Mouse (Mus musculus): ENCODE measurements around the gene Fgd2. TPM values are rescaled to one million over a fixed set of nuclear protein-coding genes. Genes with fewer than 3 reads are reported as not detected.
"Not testable (repeated sequence)": the region's sequence is repeated elsewhere in the genome, so short reads cannot be mapped to it uniquely, and the experiment has no call there.

Gene Fgd2
- polyA plus RNA-seq, 1 experiment from 2014 or later = 2.4 TPM

DNA sequence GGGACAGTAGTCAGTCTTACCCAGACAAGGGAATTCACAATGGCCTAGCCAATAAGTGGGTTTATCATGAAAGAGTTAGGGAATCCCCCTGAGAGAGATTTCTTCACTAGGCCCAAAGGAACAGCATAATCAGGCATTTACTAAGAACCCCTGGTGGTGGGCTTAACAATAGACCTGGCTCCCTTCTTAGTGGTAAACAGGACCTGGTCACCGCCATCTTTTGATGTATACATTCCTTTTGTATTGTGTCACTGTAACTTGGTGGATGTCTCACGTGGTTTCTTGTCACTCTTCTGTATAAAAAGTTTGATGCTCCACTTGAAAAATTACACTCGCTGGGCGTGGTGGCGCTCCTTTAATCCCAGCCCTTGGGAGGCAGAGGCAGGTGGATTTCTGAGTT is 9.7 kb upstream of the Fgd2 start:
- DNase-seq (ENCODE audit: low spot score); H3K36me3 ChIP-seq (ENCODE audit: control insufficient read depth, insufficient read depth, low read length); H3K4me3 ChIP-seq (ENCODE audit: low read depth, low read length); H3K4me2 ChIP-seq (ENCODE audit: low read depth, low read length, severe bottlenecking); ATAC-seq (replicated peaks; ENCODE audit: low FRiP score); H3K27me3 ChIP-seq (ENCODE audit: control insufficient read depth, insufficient read depth, low read length); H3K27ac ChIP-seq (ENCODE audit: low read depth, low read length); H3K9ac ChIP-seq (ENCODE audit: low read length); H3K9me3 ChIP-seq (ENCODE audit: control insufficient read depth, low read length): not testable (repeated sequence)
- WGBS = 66% methylated on average over 5 of the region's 5 CpGs
- H3K4me1 ChIP-seq (replicated peaks; ENCODE audit: control insufficient read depth, insufficient read depth, low read length) = peaks cover 20% of the 10 kb centered on the region

DNA sequence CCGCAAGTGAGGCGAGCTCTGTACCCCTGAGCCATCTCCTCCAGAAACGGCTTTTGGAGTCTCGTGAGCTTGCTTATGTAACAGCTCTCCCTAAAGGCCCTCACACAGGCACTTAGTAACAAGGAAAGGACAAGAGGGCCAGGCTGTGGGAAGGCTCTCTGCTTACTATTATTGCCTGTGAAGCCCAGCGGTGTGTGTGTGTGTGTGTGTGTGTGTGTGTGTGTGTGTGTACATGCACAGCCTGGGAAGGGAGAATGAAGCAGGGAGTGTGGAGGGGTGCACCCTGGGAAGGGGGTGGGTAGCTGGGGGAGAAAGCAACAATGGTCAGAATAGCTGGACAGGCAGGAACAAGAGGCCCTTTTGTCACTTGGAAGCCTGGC is 5.3 kb upstream of the Fgd2 start:
- peak overlapping the region; percentile 0; the same call in 1 of the 2 replicates for H3K4me3 ChIP-seq (ENCODE audit: low read depth, low read length)
- ATAC-seq (replicated peaks; ENCODE audit: low FRiP score) = peak; percentile 70
- H3K27ac ChIP-seq (ENCODE audit: low read depth, low read length) = peak overlapping the region; percentile 99
- H3K9ac ChIP-seq (ENCODE audit: low read length) = peak overlapping the region; percentile 66
- H3K9me3 ChIP-seq (ENCODE audit: control insufficient read depth, low read length) = no peaks in the 10 kb centered on the region
- no peaks in the 10 kb centered on the region for H3K27me3 ChIP-seq (ENCODE audit: control insufficient read depth, insufficient read depth, low read length)
- H3K36me3 ChIP-seq (ENCODE audit: control insufficient read depth, insufficient read depth, low read length) = no peaks in the 10 kb centered on the region
- 19% methylated on average over 5 of the region's 5 CpGs for WGBS
- peak overlapping the region; percentile 51 for H3K4me2 ChIP-seq (ENCODE audit: low read depth, low read length, severe bottlenecking)
- peaks cover 21% of the 10 kb centered on the region for H3K4me1 ChIP-seq (replicated peaks; ENCODE audit: control insufficient read depth, insufficient read depth, low read length)
- peak; percentile 85 for DNase-seq (ENCODE audit: low spot score)

DNA sequence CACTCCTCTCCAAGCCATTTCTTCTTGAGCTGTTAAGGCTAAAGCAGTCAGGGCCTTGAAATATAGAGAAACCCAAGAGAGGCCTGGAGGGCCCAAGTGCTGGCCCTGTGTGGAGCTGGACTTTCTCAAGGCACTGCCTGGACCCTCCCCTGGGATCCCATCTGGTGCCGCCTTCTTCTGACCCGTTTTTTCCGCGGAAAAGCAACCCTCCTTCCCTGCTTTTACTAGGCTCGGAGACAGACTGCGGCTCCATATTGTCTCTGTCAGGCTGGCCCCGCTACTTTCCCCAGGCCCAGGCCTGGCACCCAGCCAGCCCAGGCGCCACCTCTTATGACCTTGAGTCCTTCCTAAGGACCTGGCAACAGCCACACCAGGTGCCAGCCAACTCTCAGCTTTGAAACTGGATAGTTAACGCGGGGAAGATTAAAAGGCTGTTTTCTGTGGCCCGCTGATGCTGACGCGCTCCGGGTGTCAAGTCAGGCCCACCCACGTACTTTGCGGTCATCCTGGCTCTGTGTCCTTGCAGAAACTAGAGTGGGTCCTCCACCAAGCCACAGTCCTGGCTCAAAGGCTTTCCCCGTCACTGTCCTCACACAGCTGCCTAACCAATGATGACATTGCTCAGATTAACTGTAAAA is 4.8 kb upstream of the Fgd2 start:
- Histone ChIP-seq H3K9me3 (ENCODE audit: control insufficient read depth, low read length) (no peaks in the 10 kb centered on the region), H3K27me3 (ENCODE audit: control insufficient read depth, insufficient read depth, low read length) (no peaks in the 10 kb centered on the region), H3K4me1 (replicated peaks; ENCODE audit: control insufficient read depth, insufficient read depth, low read length) (peaks cover 21% of the 10 kb centered on the region), H3K27ac (ENCODE audit: low read depth, low read length) (peak overlapping the region; percentile 99), H3K4me2 (ENCODE audit: low read depth, low read length, severe bottlenecking) (peak overlapping the region; percentile 51), H3K36me3 (ENCODE audit: control insufficient read depth, insufficient read depth, low read length) (no peaks in the 10 kb centered on the region), H3K4me3 (ENCODE audit: low read depth, low read length) (peak overlapping the region; percentile 26), H3K9ac (ENCODE audit: low read length) (peak overlapping the region; percentile 66)
- DNase-seq (ENCODE audit: low spot score) = peak; percentile 77
- 18% methylated on average over 17 of the region's 17 CpGs for WGBS
- peak; percentile 59 for ATAC-seq (replicated peaks; ENCODE audit: low FRiP score)

DNA sequence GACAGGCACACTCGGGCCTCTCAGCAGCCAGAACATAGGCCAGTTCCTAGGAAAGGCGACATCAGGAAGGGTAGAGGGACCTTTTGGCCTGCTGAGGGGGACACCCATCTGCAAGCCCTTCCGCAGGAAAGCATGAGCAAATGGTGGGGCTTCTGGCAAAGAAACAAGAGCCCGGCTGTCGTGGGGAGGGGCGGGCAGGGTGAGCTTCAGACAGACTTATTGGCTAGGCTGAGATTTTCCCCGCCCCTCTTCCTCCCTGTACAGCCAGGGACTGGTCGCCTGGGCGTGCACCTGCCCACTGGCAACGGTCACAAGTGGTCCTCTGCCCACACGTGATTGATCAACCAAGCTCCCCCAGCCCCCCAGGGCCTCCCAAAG is 4.2 kb upstream of the Fgd2 start:
- H3K36me3 ChIP-seq (ENCODE audit: control insufficient read depth, insufficient read depth, low read length) = no peaks in the 10 kb centered on the region
- peak overlapping the region; percentile 51 for H3K4me2 ChIP-seq (ENCODE audit: low read depth, low read length, severe bottlenecking)
- H3K9ac ChIP-seq (ENCODE audit: low read length) = peak overlapping the region; percentile 66
- H3K27ac ChIP-seq (ENCODE audit: low read depth, low read length) = peak overlapping the region; percentile 99
- DNase-seq (ENCODE audit: low spot score) (peak; percentile 94), ATAC-seq (replicated peaks; ENCODE audit: low FRiP score) (peak; percentile 95)
- H3K9me3 ChIP-seq (ENCODE audit: control insufficient read depth, low read length) = no peaks in the 10 kb centered on the region
- H3K4me1 ChIP-seq (replicated peaks; ENCODE audit: control insufficient read depth, insufficient read depth, low read length) = peaks cover 21% of the 10 kb centered on the region
- no peaks in the 10 kb centered on the region for H3K27me3 ChIP-seq (ENCODE audit: control insufficient read depth, insufficient read depth, low read length)
- under 1% methylated on average over 11 of the region's 11 CpGs for WGBS
- H3K4me3 ChIP-seq (ENCODE audit: low read depth, low read length) = peak overlapping the region; percentile 26

DNA sequence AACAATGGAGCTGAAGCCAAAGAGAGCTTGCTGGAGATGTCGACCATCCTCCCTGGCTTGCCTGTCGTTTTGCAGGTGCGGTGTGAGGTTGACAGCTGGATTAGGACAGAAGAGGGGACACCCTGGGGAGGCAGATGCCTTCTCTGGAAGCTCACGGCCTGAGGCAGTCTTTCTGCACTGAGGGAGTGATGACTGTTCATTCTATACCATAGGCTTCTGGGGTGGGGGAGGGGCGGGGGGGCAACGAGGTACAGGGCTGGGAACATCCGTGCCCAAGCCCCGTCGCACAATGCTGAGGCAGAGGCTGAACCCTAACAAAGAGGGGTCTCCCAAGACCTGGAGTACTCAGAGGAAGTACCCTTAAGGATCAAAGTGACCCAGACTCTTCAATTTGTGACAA is 3.8 kb upstream of the Fgd2 start:
- Histone ChIP-seq H3K27ac (ENCODE audit: low read depth, low read length) (peak overlapping the region; percentile 99), H3K4me2 (ENCODE audit: low read depth, low read length, severe bottlenecking) (peak overlapping the region; percentile 51), H3K9me3 (ENCODE audit: control insufficient read depth, low read length) (no peaks in the 10 kb centered on the region), H3K4me3 (ENCODE audit: low read depth, low read length) (peak overlapping the region; percentile 26), H3K9ac (ENCODE audit: low read length) (peak overlapping the region; percentile 66), H3K36me3 (ENCODE audit: control insufficient read depth, insufficient read depth, low read length) (no peaks in the 10 kb centered on the region), H3K27me3 (ENCODE audit: control insufficient read depth, insufficient read depth, low read length) (no peaks in the 10 kb centered on the region), H3K4me1 (replicated peaks; ENCODE audit: control insufficient read depth, insufficient read depth, low read length) (peaks cover 21% of the 10 kb centered on the region)
- DNase-seq (ENCODE audit: low spot score) (no peak), ATAC-seq (replicated peaks; ENCODE audit: low FRiP score) (peak; percentile 49)
- 10% methylated on average over 9 of the region's 9 CpGs for WGBS

DNA sequence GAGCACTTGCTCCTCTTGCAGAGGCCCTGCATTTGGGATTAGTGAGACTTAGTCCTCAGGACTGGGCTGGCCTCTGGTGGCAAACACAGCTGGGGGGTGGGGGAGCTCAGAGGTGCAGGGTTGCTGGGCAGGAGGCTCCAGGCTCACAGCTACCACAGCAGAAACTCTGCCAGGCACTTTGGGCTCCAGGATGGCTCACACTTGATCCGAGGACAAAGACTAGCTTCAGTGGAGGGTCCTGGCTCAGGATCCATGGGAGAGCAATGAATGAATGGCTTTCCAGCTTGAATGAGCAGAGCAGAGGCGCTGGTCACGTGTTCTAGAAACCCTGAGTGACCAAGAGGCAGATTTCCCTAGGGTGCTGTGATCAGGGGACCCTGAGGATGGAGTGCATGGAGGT is 1.8 kb upstream of the Fgd2 start:
- 45% methylated on average over 3 of the region's 3 CpGs for WGBS
- Histone ChIP-seq H3K27me3 (ENCODE audit: control insufficient read depth, insufficient read depth, low read length) (no peaks in the 10 kb centered on the region), H3K4me1 (replicated peaks; ENCODE audit: control insufficient read depth, insufficient read depth, low read length) (peaks cover 21% of the 10 kb centered on the region), H3K9me3 (ENCODE audit: control insufficient read depth, low read length) (no peaks in the 10 kb centered on the region), H3K36me3 (ENCODE audit: control insufficient read depth, insufficient read depth, low read length) (no peaks in the 10 kb centered on the region), H3K4me3 (ENCODE audit: low read depth, low read length) (no peak overlapping the region), H3K9ac (ENCODE audit: low read length) (no peak overlapping the region), H3K27ac (ENCODE audit: low read depth, low read length) (no peak overlapping the region), H3K4me2 (ENCODE audit: low read depth, low read length, severe bottlenecking) (no peak overlapping the region)
- no peak for ATAC-seq (replicated peaks; ENCODE audit: low FRiP score)
- no peak for DNase-seq (ENCODE audit: low spot score)

DNA sequence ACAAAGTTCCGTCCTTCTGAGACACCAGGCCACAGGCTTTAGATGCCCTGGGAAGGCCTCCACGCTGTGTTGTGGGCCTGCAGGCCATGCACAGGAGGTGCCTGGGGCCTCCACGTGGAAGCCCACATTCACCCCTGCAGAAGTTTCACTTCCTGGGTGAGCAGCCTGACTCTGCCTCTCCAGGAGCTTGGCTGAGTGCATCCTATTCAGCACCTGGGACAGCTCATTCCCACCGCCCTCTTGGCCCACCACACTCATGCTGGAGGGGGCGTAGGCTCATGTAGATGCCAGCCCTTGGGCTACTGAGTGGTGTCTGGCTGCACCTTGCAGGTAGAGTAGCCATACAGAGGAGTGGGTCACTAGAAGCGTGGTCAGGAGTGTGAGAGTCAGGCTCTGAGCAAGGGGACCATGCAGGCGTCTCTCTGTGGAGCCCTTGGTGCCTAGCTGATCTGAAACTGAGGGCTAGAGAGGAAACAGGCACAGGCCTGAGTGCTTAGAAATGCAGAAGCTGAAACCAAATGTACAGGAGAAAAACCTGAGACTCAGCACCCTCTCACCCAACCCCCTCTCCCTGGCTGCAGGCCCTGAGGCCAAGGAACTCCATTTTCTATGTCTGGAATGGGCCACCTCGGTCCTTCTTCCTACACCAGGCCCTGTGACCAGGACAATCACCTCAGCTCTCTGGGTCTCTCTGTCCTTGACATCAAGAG is 1.4 kb downstream of the Fgd2 start:
- ATAC-seq (replicated peaks; ENCODE audit: low FRiP score) (no peak), DNase-seq (ENCODE audit: low spot score) (no peak)
- H3K9me3 ChIP-seq (ENCODE audit: control insufficient read depth, low read length) = no peaks in the 10 kb centered on the region
- no peaks in the 10 kb centered on the region for H3K36me3 ChIP-seq (ENCODE audit: control insufficient read depth, insufficient read depth, low read length)
- no peaks in the 10 kb centered on the region for H3K27me3 ChIP-seq (ENCODE audit: control insufficient read depth, insufficient read depth, low read length)
- no peak overlapping the region for H3K4me3 ChIP-seq (ENCODE audit: low read depth, low read length)
- WGBS = 62% methylated on average over 8 of the region's 8 CpGs
- no peaks in the 10 kb centered on the region; the same call in 1 of the 2 replicates for H3K4me1 ChIP-seq (replicated peaks; ENCODE audit: control insufficient read depth, insufficient read depth, low read length)
- H3K9ac ChIP-seq (ENCODE audit: low read length) = no peak overlapping the region
- no peak overlapping the region for H3K27ac ChIP-seq (ENCODE audit: low read depth, low read length)
- no peak overlapping the region for H3K4me2 ChIP-seq (ENCODE audit: low read depth, low read length, severe bottlenecking)

DNA sequence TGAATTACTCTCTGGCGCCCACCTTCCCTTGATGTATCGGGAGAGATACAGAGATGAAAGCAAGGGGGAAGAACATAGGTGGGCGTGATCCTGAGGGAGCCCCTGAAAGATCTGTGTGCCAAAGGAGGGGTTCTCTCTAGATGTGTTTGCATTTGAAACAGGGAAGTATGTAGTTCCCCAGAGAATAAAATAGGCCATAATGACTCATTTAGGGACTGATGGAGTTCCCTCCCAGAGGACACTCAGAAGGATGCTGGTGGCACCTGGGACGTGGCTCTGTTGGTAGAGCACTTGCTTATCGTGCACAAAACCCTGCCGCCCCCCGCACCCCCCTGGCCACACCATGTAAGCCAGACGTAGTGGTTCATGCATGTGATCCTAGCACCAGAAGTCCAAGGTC is 2.4 kb downstream of the Fgd2 start:
- Histone ChIP-seq H3K36me3 (ENCODE audit: control insufficient read depth, insufficient read depth, low read length) (no peaks in the 10 kb centered on the region), H3K9ac (ENCODE audit: low read length) (no peak overlapping the region), H3K4me2 (ENCODE audit: low read depth, low read length, severe bottlenecking) (no peak overlapping the region), H3K27ac (ENCODE audit: low read depth, low read length) (no peak overlapping the region), H3K27me3 (ENCODE audit: control insufficient read depth, insufficient read depth, low read length) (no peaks in the 10 kb centered on the region), H3K4me3 (ENCODE audit: low read depth, low read length) (no peak overlapping the region), H3K9me3 (ENCODE audit: control insufficient read depth, low read length) (no peaks in the 10 kb centered on the region), H3K4me1 (replicated peaks; ENCODE audit: control insufficient read depth, insufficient read depth, low read length) (no peaks in the 10 kb centered on the region; the same call in 1 of the 2 replicates)
- DNase-seq (ENCODE audit: low spot score) = no peak
- WGBS = 81% methylated on average over 8 of the region's 8 CpGs
- ATAC-seq (replicated peaks; ENCODE audit: low FRiP score) = no peak

All from forebrain, embryonic 11.5 days (tissue).